Mouse (Mus musculus) liver, postnatal 0 days (tissue): ENCODE results near the gene Sbpl. TPM values are rescaled to one million over a fixed set of nuclear protein-coding genes. Genes with fewer than 3 reads are reported as not detected.

Experiments
- ATAC-seq: fragments of 200-750 bp; cut with Nextera tagmentation; 2 replicates; pipeline ENCODE4 v1.8.0; 2017; ENCODE audit warnings: mild to moderate bottlenecking, moderate library complexity
- DNase-seq: peaks from one replicate; pipeline ENCODE4 v3.0.0-alpha.2; 2016
- H3K27ac ChIP-seq: fragments of 300-500 bp; sonication (generic); 2 replicates; pipeline ENCODE4 v1.5.1; 2014; ENCODE audit warnings: antibody characterized with exemption, moderate library complexity, mild to moderate bottlenecking, low read depth
- H3K27me3 ChIP-seq: fragments of 300-500 bp; sonication (generic); 2 replicates; pipeline ENCODE4 v1.6.1; 2014; ENCODE audit warnings: low read length, control low read depth, mixed read lengths; ENCODE audit not compliant: insufficient read depth
- H3K36me3 ChIP-seq: fragments of 300-500 bp; sonication (generic); replicated peaks from 2 replicates; pipeline ENCODE4 v1.6.1; 2014; ENCODE audit warnings: mild to moderate bottlenecking, control low read depth, low read length, moderate library complexity, mixed read lengths; ENCODE audit not compliant: insufficient read depth
- H3K4me1 ChIP-seq: fragments of 300-500 bp; sonication (generic); 2 replicates; pipeline ENCODE4 v1.6.1; 2014; ENCODE audit warnings: antibody characterized with exemption, mild to moderate bottlenecking, control low read depth; ENCODE audit not compliant: insufficient read depth
- H3K4me2 ChIP-seq: fragments of 300-500 bp; sonication (generic); 2 replicates; pipeline ENCODE4 v1.6.1; 2014; ENCODE audit warnings: low read depth, mild to moderate bottlenecking, low read length, moderate library complexity, mixed read lengths
- H3K4me3 ChIP-seq: fragments of 300-500 bp; sonication (generic); 2 replicates; pipeline ENCODE4 v1.5.1; 2014; ENCODE audit warnings: low read depth, low read length
- H3K9ac ChIP-seq: fragments of 300-500 bp; sonication (generic); replicated peaks from 2 replicates; pipeline ENCODE4 v1.6.1; 2014; ENCODE audit warnings: mild to moderate bottlenecking, moderate library complexity
- H3K9me3 ChIP-seq: fragments of 300-500 bp; sonication (generic); 2 replicates; pipeline ENCODE4 v1.6.1; 2016; ENCODE audit warnings: mild to moderate bottlenecking, control low read depth, low read length, mixed read lengths
- CTCF ChIP-seq: sonication (generic); IDR thresholded peaks from 2 replicates; pipeline ENCODE4 v1.5.1; 2016; ENCODE audit warnings: antibody characterized with exemption, low read depth
- EP300 ChIP-seq: IDR thresholded peaks from 2 replicates; pipeline ENCODE4 v1.6.1; 2016; ENCODE audit warnings: antibody characterized with exemption, low read depth, mild to moderate bottlenecking
- WGBS: fragments of 180-500 bp; shearing (Covaris S2); extraction: QIAGEN DNeasy Blood & Tissue Kit; methylation state at CpG from one replicate; pipeline ENCODE4 v1.1.7; 2014; ENCODE audit not compliant: insufficient replicate concordance; 5-methylcytosine and 5-hydroxymethylcytosine counted together
- polyA plus RNA-seq: library from polyadenylated mRNA; unstranded; fragments of >200 nt; fragmentation: Nextera tagmentation; extraction: Ambion mirVana; gene quantifications from 2 replicates; pipeline ENCODE4 v1.2.1, GENCODE M21; 2015

Sbpl gene
- polyA plus RNA-seq, 1 experiment from 2014 or later: not detected

DNA sequence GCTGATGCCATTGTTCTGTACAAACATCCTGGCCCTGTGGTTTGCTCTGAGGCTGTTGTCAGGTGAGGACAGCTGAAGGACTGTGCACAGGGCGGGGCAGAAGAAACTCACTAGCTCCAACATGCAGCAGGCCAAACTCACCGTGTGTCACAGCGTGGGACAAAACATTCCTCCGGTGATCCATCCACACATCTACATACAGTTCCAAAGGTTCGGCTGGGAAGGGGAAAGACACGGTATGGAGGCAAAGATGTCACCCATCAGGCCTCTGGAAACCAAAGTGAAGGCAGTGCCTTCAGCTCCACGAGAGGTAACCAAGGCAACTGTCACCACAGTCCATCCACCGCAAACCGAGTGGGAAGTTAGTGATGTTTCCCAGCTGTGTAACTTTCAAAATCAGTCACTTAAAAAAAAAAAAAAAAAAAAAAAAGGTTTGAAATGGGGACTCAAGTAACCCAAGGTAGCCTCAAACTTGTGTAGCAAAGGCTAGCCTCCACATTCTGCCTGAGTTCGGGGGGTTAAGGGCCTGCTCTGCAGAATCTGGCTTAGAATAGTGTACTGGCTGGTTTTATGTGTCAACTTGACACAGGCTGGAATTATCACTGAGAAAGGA is 25.3 kb upstream of the Sbpl start, which contains the start of gene Prss30:
Prss30 (minus strand) TSS at position 270 of the 613 bp plus-strand sequence.
- H3K27ac ChIP-seq: no peak within 1 kb of the TSS
- H3K4me2 ChIP-seq: no peak within 1 kb of the TSS
- H3K9me3 ChIP-seq: no peaks in the 10 kb centered on the region
- 70% methylated on average over 10 of the region's 10 CpGs for WGBS
- no peak for ATAC-seq
- no peak within 1 kb of the TSS for H3K4me3 ChIP-seq
- H3K27me3 ChIP-seq: no peaks in the 10 kb centered on the region
- H3K36me3 ChIP-seq: no peaks in the 10 kb centered on the region
- peaks cover 7% of the 10 kb centered on the region for H3K4me1 ChIP-seq
- TF ChIP-seq CTCF (no peak), EP300 (no peak)
- DNase-seq: no peak
- H3K9ac ChIP-seq: no peak within 1 kb of the TSS

DNA sequence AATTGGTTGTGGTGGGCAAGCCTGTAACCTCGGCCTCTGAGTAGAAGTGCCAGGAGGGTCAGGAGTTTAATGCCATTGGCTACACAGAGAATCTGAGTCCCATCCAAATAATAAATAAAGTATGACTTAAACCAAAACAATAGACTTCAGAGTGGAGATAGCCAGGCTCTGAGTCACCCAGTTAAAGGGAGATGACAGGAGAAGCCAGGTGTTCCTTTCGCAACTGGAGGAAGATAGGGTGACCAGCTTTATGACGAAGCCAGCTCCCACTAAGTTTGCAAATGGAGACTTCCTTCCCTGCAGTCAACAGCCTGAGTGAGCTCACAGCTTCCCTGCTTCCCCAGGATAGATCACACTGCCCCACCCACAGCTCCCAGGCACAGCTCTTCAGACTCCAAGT is 24.4 kb upstream of the Sbpl start:
- ATAC-seq: no peak
- TF ChIP-seq CTCF (no peak), EP300 (no peak)
- WGBS: 66% methylated on average over 3 of the region's 3 CpGs

DNA sequence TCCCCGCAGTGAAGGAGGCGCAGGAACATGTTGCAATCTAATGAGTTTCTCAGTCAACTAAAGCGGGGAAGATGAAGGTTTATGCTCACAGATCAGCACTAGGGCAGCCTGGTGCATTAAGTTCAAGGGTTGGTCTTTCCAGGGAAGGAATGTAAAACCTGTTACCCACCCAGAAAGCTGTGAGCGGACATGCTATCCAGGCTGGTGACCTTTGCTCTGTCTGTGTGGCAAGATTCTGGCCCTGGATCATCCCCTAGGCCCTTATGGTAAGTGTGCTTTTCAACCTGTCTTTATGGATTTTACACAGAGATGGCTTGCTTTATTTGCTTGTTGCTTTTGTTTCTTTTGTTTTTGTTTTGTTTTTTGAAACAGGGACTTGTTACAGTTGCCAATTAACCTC is 21.6 kb upstream of the Sbpl start:
- Histone ChIP-seq H3K9me3 (no peaks in the 10 kb centered on the region), H3K9ac (no peak overlapping the region), H3K27ac (no peak overlapping the region), H3K36me3 (no peaks in the 10 kb centered on the region), H3K4me3 (no peak overlapping the region), H3K4me2 (no peak overlapping the region), H3K27me3 (no peaks in the 10 kb centered on the region), H3K4me1 (peaks cover 3% of the 10 kb centered on the region; the same call in 1 of the 2 replicates)
- ATAC-seq (peak; percentile 56; the same call in 1 of the 2 replicates), DNase-seq (no peak)
- 72% methylated on average over 4 of the region's 4 CpGs for WGBS
- TF ChIP-seq CTCF (no peak), EP300 (no peak)

More for the DNA sequence above, 24.4 kb upstream of the Sbpl start:
- Histone ChIP-seq H3K4me1 (peaks cover 7% of the 10 kb centered on the region), H3K36me3 (no peaks in the 10 kb centered on the region), H3K9ac (no peak overlapping the region), H3K9me3 (no peaks in the 10 kb centered on the region), H3K4me3 (no peak overlapping the region), H3K27ac (no peak overlapping the region), H3K27me3 (no peaks in the 10 kb centered on the region), H3K4me2 (no peak overlapping the region)
- no peak for DNase-seq

DNA sequence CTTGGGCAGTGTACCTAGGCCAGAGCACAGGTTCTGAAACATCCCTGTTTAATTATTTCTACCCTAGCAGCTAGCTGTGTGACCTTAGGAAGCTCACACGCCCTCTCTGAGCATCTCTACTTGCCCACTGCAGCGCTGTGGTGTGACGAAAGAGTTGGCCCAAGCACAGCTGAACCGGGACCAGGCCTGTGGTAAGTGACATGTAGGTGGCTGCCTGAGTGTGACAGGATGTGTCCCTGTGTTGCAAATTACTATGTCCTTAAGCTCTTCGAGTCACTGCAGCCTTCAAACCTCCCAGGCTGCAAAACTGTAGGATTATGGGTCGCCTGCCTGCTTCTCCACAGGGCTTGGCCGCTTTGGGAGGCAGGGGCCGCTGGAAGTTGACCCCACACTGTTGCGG is 16.2 kb upstream of the Sbpl start:
- H3K4me1 ChIP-seq: no peaks in the 10 kb centered on the region

DNA sequence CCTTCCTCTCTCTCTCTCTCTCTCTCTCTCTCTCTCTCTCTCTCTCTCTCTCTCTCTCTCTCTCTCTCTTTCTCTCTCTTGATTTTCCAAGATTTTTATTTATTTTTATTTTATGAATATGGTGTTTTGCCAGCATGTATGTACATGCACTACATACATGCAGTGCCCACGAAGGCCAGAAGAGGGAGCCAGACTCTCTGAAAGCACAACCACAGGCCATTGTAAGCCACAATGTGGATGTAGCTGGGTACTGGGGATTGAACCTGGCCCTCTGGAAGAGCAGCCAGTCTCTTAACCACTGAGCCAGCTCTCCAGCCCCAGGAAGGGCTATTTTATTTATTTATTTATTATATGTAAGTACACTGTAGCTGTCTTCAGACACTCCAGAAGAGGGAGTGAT is 14.2 kb upstream of the Sbpl start:
- H3K27ac ChIP-seq: no peak overlapping the region
- no peak for ATAC-seq
- H3K9ac ChIP-seq: no peak overlapping the region
- no peak overlapping the region for H3K4me2 ChIP-seq
- WGBS: 4% methylated on average over 1 of the region's 1 CpGs
- H3K4me3 ChIP-seq: no peak overlapping the region
- no peaks in the 10 kb centered on the region for H3K9me3 ChIP-seq
- DNase-seq: peak; percentile 83
- TF ChIP-seq EP300 (no peak), CTCF (peak; percentile 85)
- no peaks in the 10 kb centered on the region for H3K27me3 ChIP-seq
- H3K36me3 ChIP-seq: no peaks in the 10 kb centered on the region
- no peaks in the 10 kb centered on the region for H3K4me1 ChIP-seq

More for the DNA sequence above, 16.2 kb upstream of the Sbpl start:
- no peak overlapping the region for H3K4me2 ChIP-seq
- DNase-seq (no peak), ATAC-seq (no peak)
- H3K27ac ChIP-seq: no peak overlapping the region
- no peaks in the 10 kb centered on the region for H3K27me3 ChIP-seq
- no peaks in the 10 kb centered on the region for H3K9me3 ChIP-seq
- WGBS: 67% methylated on average over 9 of the region's 9 CpGs
- TF ChIP-seq CTCF (no peak), EP300 (no peak)
- H3K36me3 ChIP-seq: no peaks in the 10 kb centered on the region
- no peak overlapping the region for H3K9ac ChIP-seq
- no peak overlapping the region for H3K4me3 ChIP-seq

DNA sequence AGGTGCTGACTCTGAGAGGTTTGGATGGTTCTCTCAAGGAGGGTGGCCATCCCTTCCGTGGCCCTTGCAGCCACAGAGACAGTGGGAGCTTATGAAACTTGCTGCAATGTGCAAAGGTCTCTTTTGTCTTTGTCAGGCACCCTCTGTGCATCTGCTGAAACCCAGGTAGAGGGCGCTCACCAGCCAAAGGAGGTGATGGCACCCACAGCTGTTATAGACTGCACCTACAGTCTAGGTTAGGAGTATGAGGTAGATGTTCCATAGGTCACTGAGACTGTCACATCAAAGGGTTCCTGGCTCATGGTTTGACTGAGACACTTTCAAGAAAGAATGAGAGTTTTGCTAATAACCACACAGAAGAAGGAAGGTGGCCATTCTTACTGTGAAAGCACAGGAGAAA is 13.7 kb upstream of the Sbpl start:
- H3K9ac ChIP-seq: no peak overlapping the region
- no peaks in the 10 kb centered on the region for H3K27me3 ChIP-seq
- TF ChIP-seq EP300 (no peak), CTCF (peak; percentile 19; the same call in 1 of the 2 replicates)
- no peaks in the 10 kb centered on the region for H3K4me1 ChIP-seq
- H3K27ac ChIP-seq: no peak overlapping the region
- no peak for DNase-seq
- H3K9me3 ChIP-seq: no peaks in the 10 kb centered on the region
- 50% methylated on average over 2 of the region's 2 CpGs for WGBS
- no peak overlapping the region for H3K4me2 ChIP-seq
- no peak overlapping the region for H3K4me3 ChIP-seq
- H3K36me3 ChIP-seq: no peaks in the 10 kb centered on the region
- ATAC-seq: no peak
